In genomic region chr6:90324991-90325390, GRCm38 (mm10) we compare ENCODE assay signal across 8 mouse cellular contexts. TPM values are rescaled to one million over a fixed set of nuclear protein-coding genes. Genes with fewer than 3 reads are reported as not detected.
DNase-seq lines count a peak whose midpoint lies in the region; ATAC-seq lines count a peak whose summit lies in the region.

Gene Chst13, minus strand, starts transcription at chr6:90325185.

- H3K9me3 ChIP-seq in embryonic facial prominence, embryonic 14.5 days (ENCODE audit: control insufficient read depth, low read length): no peaks in the 10 kb centered on the region
- H3K9me3 ChIP-seq in limb, embryonic 13.5 days: no peaks in the 10 kb centered on the region
- H3K9me3 ChIP-seq in midbrain, embryonic 13.5 days: no peaks in the 10 kb centered on the region

- H3K4me1 ChIP-seq in embryonic facial prominence, embryonic 14.5 days (ENCODE audit: control insufficient read depth, insufficient read depth, low read length): no peaks in the 10 kb centered on the region
- H3K4me1 ChIP-seq in limb, embryonic 13.5 days: peaks cover 5% of the 10 kb centered on the region
- H3K4me1 ChIP-seq in midbrain, embryonic 13.5 days (replicated peaks): no peaks in the 10 kb centered on the region

- WGBS in embryonic facial prominence, embryonic 14.5 days: 4% methylated on average over 21 of the region's 22 CpGs
- 4% methylated on average over 22 of the region's 22 CpGs for WGBS in limb, embryonic 13.5 days
- WGBS in midbrain, embryonic 13.5 days: 11% methylated on average over 22 of the region's 22 CpGs

- peak within 1 kb of the TSS; percentile 11; the same call in 1 of the 2 replicates for H3K4me3 ChIP-seq in embryonic facial prominence, embryonic 14.5 days (ENCODE audit: low read depth, low read length)
- H3K4me3 ChIP-seq in limb, embryonic 13.5 days: peak within 1 kb of the TSS; percentile 26
- H3K4me3 ChIP-seq in midbrain, embryonic 13.5 days (replicated peaks): no peak within 1 kb of the TSS

- ATAC-seq in embryonic facial prominence, embryonic 14.5 days (ENCODE audit: low read depth): no peak
- ATAC-seq in hematopoietic stem cell, adult 5-6 weeks (replicated peaks in 1 of 2; ENCODE audit: insufficient read depth in 1 of 2, low FRiP score in 2 of 2, low TSS enrichment in 1 of 2, low read depth in 1 of 2, poor library complexity in 2 of 2, severe bottlenecking in 2 of 2): peak; percentile 63 to 74
- ATAC-seq in limb, embryonic 13.5 days (ENCODE audit: low FRiP score, low read depth): no peak
- ATAC-seq in midbrain, embryonic 13.5 days: no peak

- DNase-seq in adrenal gland, adult (ENCODE audit: inconsistent age in 2 of 2, low spot score in 1 of 2): peak; percentile 41 to 68
- DNase-seq in adrenal gland, adult 8-10 months: no peak
- no peak for DNase-seq in embryonic facial prominence, embryonic 14.5 days (ENCODE audit: low spot score)
- DNase-seq in thymus, postnatal 36 days: no peak
- DNase-seq in B cell, adult 2 months: no peak

- H3K27ac ChIP-seq in embryonic facial prominence, embryonic 14.5 days (replicated peaks; ENCODE audit: low read depth, low read length): no peak within 1 kb of the TSS
- H3K27ac ChIP-seq in limb, embryonic 13.5 days: no peak within 1 kb of the TSS
- H3K27ac ChIP-seq in midbrain, embryonic 13.5 days: no peak within 1 kb of the TSS

- no peak within 1 kb of the TSS for H3K9ac ChIP-seq in embryonic facial prominence, embryonic 14.5 days (ENCODE audit: low read depth, low read length)
- H3K9ac ChIP-seq in limb, embryonic 13.5 days: no peak within 1 kb of the TSS
- H3K9ac ChIP-seq in midbrain, embryonic 13.5 days (replicated peaks): no peak within 1 kb of the TSS

- H3K4me2 ChIP-seq in embryonic facial prominence, embryonic 14.5 days (ENCODE audit: low read depth, low read length): peak within 1 kb of the TSS; percentile 46
- H3K4me2 ChIP-seq in limb, embryonic 13.5 days (replicated peaks): peak within 1 kb of the TSS; percentile 59
- H3K4me2 ChIP-seq in midbrain, embryonic 13.5 days (replicated peaks): peak within 1 kb of the TSS; percentile 43

- peaks cover 8% of the 10 kb centered on the region for H3K27me3 ChIP-seq in embryonic facial prominence, embryonic 14.5 days (replicated peaks; ENCODE audit: control insufficient read depth, insufficient read depth, low read length)
- H3K27me3 ChIP-seq in limb, embryonic 13.5 days: peaks cover 26% of the 10 kb centered on the region
- no peaks in the 10 kb centered on the region; the same call in 1 of the 2 replicates for H3K27me3 ChIP-seq in midbrain, embryonic 13.5 days

- H3K36me3 ChIP-seq in embryonic facial prominence, embryonic 14.5 days (ENCODE audit: control insufficient read depth, insufficient read depth, low read length): no peaks in the 10 kb centered on the region
- no peaks in the 10 kb centered on the region for H3K36me3 ChIP-seq in limb, embryonic 13.5 days
- no peaks in the 10 kb centered on the region for H3K36me3 ChIP-seq in midbrain, embryonic 13.5 days

RNA-seq across cellular contexts. Expression of gene Chst13, which starts in this region (rescaled TPM):
- total RNA-seq in adrenal gland, adult 8-10 months (2022): under 1 TPM in 1 of 4 experiments, not detected in 3; 0.30 TPM
- 3.1 and 6.4 TPM in 2 replicates for polyA plus RNA-seq in embryonic facial prominence, embryonic 14.5 days (2014; fragmentation: Nextera tagmentation; extraction: Ambion mirVana)
- total RNA-seq in hematopoietic stem cell, adult 5-6 weeks (2017): 1.4 TPM in 1 of 2 replicates, not detected in the other
- 0.15 and 0.33 TPM in 2 replicates for polyA plus RNA-seq in limb, embryonic 13.5 days (2015; fragmentation: Nextera tagmentation; extraction: Ambion mirVana)
- not detected in 2 replicates for polyA plus RNA-seq in midbrain, embryonic 13.5 days (2015; fragmentation: Nextera tagmentation; extraction: Ambion mirVana)

Comparison
In these comparisons a context has a peak if more than half of its experiments do, and no peak if none do; other contexts are left out.
1. DNase-seq: peak in adrenal gland, adult (2 of 2); none in adrenal gland, adult 8-10 months (single experiment), embryonic facial prominence, embryonic 14.5 days (single experiment), thymus, postnatal 36 days (0 of 2) and B cell, adult 2 months (0 of 2).
2. ATAC-seq: peak in hematopoietic stem cell, adult 5-6 weeks (2 of 2); none in embryonic facial prominence, embryonic 14.5 days (single experiment), limb, embryonic 13.5 days (single experiment) and midbrain, embryonic 13.5 days (single experiment).
3. Peak in every context shown above with its lines, with median percentiles within 50 percentile points of each other: H3K4me2 ChIP-seq.